Mouse (Mus musculus) erythroblast, embryonic 14.5 days (primary cell): ENCODE data around the gene Gale. TPM values are rescaled to one million over a fixed set of nuclear protein-coding genes. Genes with fewer than 3 reads are reported as not detected.

Experiments used
- H3K27me3 ChIP-seq: 2 replicates; pipeline ENCODE4 v1.6.1; 2012; ENCODE audit warnings: inconsistent platforms; ENCODE audit not compliant: control insufficient read depth
- H3K36me3 ChIP-seq: 2 replicates; pipeline ENCODE4 v1.6.1; 2012; ENCODE audit warnings: mild to moderate bottlenecking, inconsistent platforms; ENCODE audit not compliant: control insufficient read depth
- H3K4me1 ChIP-seq: 2 replicates; pipeline ENCODE4 v1.6.1; 2012; ENCODE audit warnings: inconsistent platforms; ENCODE audit not compliant: control insufficient read depth
- H3K4me3 ChIP-seq: replicated peaks from 2 replicates; pipeline ENCODE3; 2012; ENCODE audit warnings: moderate library complexity, mild to moderate bottlenecking, inconsistent platforms
- H3K9me3 ChIP-seq: 2 replicates; pipeline ENCODE4 v1.6.1; 2012; ENCODE audit warnings: low read length, inconsistent platforms, mixed read lengths; ENCODE audit not compliant: control insufficient read depth
- GATA1 ChIP-seq: IDR thresholded peaks from 2 replicates; pipeline ENCODE4 v1.6.1; 2012; ENCODE audit warnings: low read length, inconsistent platforms, mixed read lengths
- TAL1 ChIP-seq: IDR thresholded peaks from 3 replicates; pipeline ENCODE4 v1.6.1; 2012; ENCODE audit warnings: low read length, inconsistent platforms, mixed read lengths
- polyA plus RNA-seq: library from polyadenylated mRNA; stranded (reverse); fragments of >175 nt; gene quantifications from 2 replicates; pipeline ENCODE4 v1.2.3, GENCODE M21; 2012

Gene Gale
- polyA plus RNA-seq, 1 experiment, result 3.9 TPM

- H3K4me1 ChIP-seq, result peaks cover 52% of the 10 kb centered on the region
- H3K36me3 ChIP-seq, result peaks cover 75% of the 10 kb centered on the region
- no peaks in the 10 kb centered on the region for H3K27me3 ChIP-seq
- peak overlapping the region; percentile 73 for H3K4me3 ChIP-seq
- H3K9me3 ChIP-seq, result no peaks in the 10 kb centered on the region
- TF ChIP-seq GATA1 (no peak), TAL1 (no peak)
Measured at GRCm38 (mm10) chr4:135964426-135964825, 899 bp downstream of the Gale start.

DNA sequence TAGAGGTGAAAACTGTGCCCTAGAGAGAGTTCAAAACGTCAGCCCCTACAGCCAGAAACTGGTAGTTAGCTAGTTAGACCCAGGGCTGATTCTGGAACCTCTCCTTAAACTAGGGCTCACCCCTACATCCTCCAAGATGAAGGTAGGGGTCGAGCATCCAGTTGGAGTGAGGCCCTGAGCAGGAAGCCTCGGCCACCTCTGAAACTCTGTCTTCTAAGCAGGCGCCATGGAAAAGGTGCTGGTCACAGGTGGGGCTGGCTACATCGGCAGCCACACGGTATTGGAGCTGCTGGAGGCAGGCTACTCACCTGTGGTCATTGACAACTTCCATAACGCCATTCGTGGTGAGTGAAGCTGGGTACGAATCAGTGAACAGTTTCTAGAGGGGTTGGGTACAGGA is 1.6 kb downstream of the Gale start:
- TF ChIP-seq GATA1 (no peak), TAL1 (no peak)
- peaks cover 53% of the 10 kb centered on the region for H3K4me1 ChIP-seq
- H3K9me3 ChIP-seq, result no peaks in the 10 kb centered on the region
- peaks cover 75% of the 10 kb centered on the region for H3K36me3 ChIP-seq
- H3K27me3 ChIP-seq, result no peaks in the 10 kb centered on the region
- H3K4me3 ChIP-seq, result peak overlapping the region; percentile 73

GRCm38 (mm10) chr4:135966283-135966682 is 2.8 kb downstream of the Gale start:
- Histone ChIP-seq H3K4me1 (peaks cover 58% of the 10 kb centered on the region), H3K9me3 (no peaks in the 10 kb centered on the region), H3K4me3 (no peak overlapping the region), H3K36me3 (peaks cover 70% of the 10 kb centered on the region), H3K27me3 (no peaks in the 10 kb centered on the region)
- TF ChIP-seq GATA1 (no peak), TAL1 (no peak)

DNA sequence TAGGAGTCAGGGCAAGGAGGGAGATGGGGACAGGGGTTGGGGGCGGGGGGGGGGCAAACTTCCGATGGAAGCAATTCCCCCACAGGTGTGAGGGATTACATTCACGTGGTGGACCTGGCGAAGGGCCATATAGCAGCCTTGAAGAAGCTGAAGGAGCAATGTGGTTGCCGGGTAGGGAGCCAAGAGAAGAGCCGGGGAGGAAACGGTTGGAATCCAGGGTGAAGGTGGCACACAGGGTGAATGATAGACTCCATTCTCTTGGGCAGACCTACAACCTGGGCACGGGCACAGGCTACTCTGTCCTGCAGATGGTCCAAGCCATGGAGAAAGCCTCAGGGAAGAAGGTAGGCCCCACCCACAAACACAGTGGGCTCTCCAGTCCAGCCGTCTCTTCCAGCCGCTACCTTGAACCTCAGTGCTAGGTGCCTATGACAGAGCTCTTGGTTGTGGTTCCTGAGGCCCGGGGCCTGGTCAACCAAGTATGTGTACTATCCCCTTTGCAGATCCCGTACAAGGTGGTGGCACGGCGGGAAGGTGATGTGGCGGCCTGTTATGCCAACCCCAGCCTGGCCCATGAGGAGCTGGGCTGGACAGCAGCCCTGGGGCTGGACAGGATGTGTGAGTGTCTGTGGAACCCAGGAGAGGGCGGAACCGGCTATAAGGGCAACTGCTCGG is 3.7 kb downstream of the Gale start:
- Histone ChIP-seq H3K36me3 (peaks cover 61% of the 10 kb centered on the region), H3K27me3 (no peaks in the 10 kb centered on the region), H3K4me1 (peaks cover 58% of the 10 kb centered on the region), H3K4me3 (no peak overlapping the region), H3K9me3 (no peaks in the 10 kb centered on the region)
- TF ChIP-seq TAL1 (no peak), GATA1 (no peak)

- TF ChIP-seq GATA1 (no peak), TAL1 (no peak)
- peaks cover 64% of the 10 kb centered on the region for H3K36me3 ChIP-seq
- no peak overlapping the region for H3K4me3 ChIP-seq
- H3K4me1 ChIP-seq, result peaks cover 58% of the 10 kb centered on the region
- no peaks in the 10 kb centered on the region for H3K9me3 ChIP-seq
- no peaks in the 10 kb centered on the region for H3K27me3 ChIP-seq
Measured at GRCm38 (mm10) chr4:135968271-135968869, 4.8 kb downstream of the Gale start.

- no peak overlapping the region for H3K4me3 ChIP-seq
- H3K4me1 ChIP-seq, result peaks cover 57% of the 10 kb centered on the region
- no peaks in the 10 kb centered on the region for H3K9me3 ChIP-seq
- H3K27me3 ChIP-seq, result no peaks in the 10 kb centered on the region
- peaks cover 73% of the 10 kb centered on the region for H3K36me3 ChIP-seq
- TF ChIP-seq GATA1 (no peak), TAL1 (no peak)
Measured at GRCm38 (mm10) chr4:135969070-135969750, 5.7 kb downstream of the Gale start.

DNA sequence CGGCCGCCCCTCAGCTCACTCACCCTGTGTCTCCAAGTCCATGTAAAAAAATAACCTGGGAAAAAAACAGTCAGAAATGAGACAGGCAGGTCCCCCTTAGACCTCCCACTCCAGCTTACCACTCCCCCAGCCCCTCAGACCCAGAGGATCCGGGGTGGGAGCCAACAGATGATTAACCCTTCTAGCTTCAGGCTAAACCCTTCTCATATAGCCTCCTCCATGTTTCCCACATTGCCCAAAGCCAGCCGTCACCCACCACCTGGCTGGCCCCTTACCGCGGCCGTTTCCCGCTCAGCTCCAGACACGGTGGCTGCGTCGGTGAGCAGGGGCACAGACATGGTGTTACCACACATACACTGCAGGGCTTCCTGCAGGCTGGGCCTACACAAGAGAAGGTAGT is 7.1 kb downstream of the Gale start:
- H3K4me3 ChIP-seq, result no peak overlapping the region

GRCm38 (mm10) chr4:135971805-135972555 is 8.5 kb downstream of the Gale start:
- no peak for TF ChIP-seq TAL1
- no peak for TF ChIP-seq GATA1
- Histone ChIP-seq H3K4me1 (peaks cover 37% of the 10 kb centered on the region), H3K9me3 (no peaks in the 10 kb centered on the region), H3K4me3 (peak overlapping the region; percentile 80), H3K36me3 (peaks cover 81% of the 10 kb centered on the region), H3K27me3 (no peaks in the 10 kb centered on the region)

More for the DNA sequence above, 7.1 kb downstream of the Gale start:
- Histone ChIP-seq H3K9me3 (no peaks in the 10 kb centered on the region), H3K27me3 (no peaks in the 10 kb centered on the region), H3K4me1 (peaks cover 44% of the 10 kb centered on the region), H3K36me3 (peaks cover 81% of the 10 kb centered on the region)
- no peak for TF ChIP-seq GATA1
- TF ChIP-seq TAL1, result no peak

DNA sequence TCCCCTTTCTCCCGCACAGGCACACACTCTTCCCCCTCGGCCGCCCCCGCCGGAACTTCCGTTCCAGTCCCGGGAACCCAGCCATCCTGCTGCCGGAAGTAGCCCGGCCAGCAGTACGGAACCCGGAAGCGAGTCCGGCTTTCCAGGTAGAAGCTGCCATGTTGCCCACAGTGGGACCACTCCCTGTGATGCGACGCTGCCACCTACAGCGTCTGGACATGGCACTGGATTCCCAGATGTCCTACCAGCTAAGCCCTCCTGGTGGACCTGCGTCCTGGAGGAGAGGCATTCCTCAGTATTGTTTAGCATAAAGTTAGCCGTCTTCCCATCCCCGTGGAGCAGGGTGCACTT is 9.0 kb downstream of the Gale start, which contains the start of gene Lypla2:
Gene Lypla2, minus strand, starts transcription at position 71 of the 351 bp plus-strand sequence.
- Histone ChIP-seq H3K36me3 (peaks cover 80% of the 10 kb centered on the region), H3K4me1 (peaks cover 37% of the 10 kb centered on the region), H3K4me3 (peak within 1 kb of the TSS; percentile 80), H3K27me3 (no peaks in the 10 kb centered on the region), H3K9me3 (no peaks in the 10 kb centered on the region)
- no peak for TF ChIP-seq TAL1
- no peak for TF ChIP-seq GATA1
